Mouse (Mus musculus) thymus, adult 2 months (tissue): Measurements from ENCODE around the gene N4bp3.

ENCODE experiments used
- CTCF ChIP-seq: fragments of 200-500 bp; IDR thresholded peaks from 2 replicates; pipeline ENCODE4 v1.5.1; 2012; ENCODE audit warnings: mild to moderate bottlenecking, control low read depth, low read length, moderate library complexity, borderline replicate concordance; ENCODE audit not compliant: control insufficient read depth, poor library complexity, insufficient read depth; ENCODE audit errors: extremely low read depth
- POLR2A ChIP-seq: fragments of 200-500 bp; IDR thresholded peaks from 2 replicates; pipeline ENCODE4 v1.6.1; 2012; ENCODE audit warnings: mild to moderate bottlenecking, low read length, control low read depth, moderate library complexity; ENCODE audit not compliant: control insufficient read depth, poor library complexity, insufficient read depth; ENCODE audit errors: extremely low read depth

GRCm38 (mm10) chr11:51658291-51658690 lies 7.6 kb upstream of the N4bp3 start:
- TF ChIP-seq POLR2A (no peak), CTCF (no peak)
